26 mouse cellular contexts compared by ENCODE assay signal in genomic region chr4:105983018-105983417, GRCm38 (mm10).
DNase-seq lines count a peak whose midpoint lies in the region; ATAC-seq and TF ChIP-seq lines count a peak whose summit lies in the region.
"Had no signal": no experiment of that assay in that cellular context is flagged by ENCODE, and none has a peak within 500 bp of the region (broad histone marks: within the 10 kb centered on the region; RNA-seq: fewer than 3 reads in every experiment).

No protein-coding gene starts in this region.

- no peak overlapping the region for H3K9ac ChIP-seq in midbrain, embryonic 11.5 days (ENCODE audit: low read length)
- H3K9ac ChIP-seq in midbrain, embryonic 14.5 days (replicated peaks; ENCODE audit: low read length) = no peak overlapping the region
- H3K9ac ChIP-seq: forebrain, postnatal 0 days; heart, embryonic 13.5 days; hindbrain, embryonic 12.5 days; intestine, embryonic 15.5 days; liver, embryonic 12.5 days; liver, postnatal 0 days had no signal

- no peak for TF ChIP-seq CTCF in gastrocnemius, adult 2 months (IDR thresholded peaks at IDR 0.05)
- no peak for TF ChIP-seq CTCF in thymus, adult 2 months (IDR thresholded peaks at IDR 0.05; ENCODE audit: borderline replicate concordance, control insufficient read depth, extremely low read depth, insufficient read depth, low read length, poor library complexity)

- H3K27me3 ChIP-seq in midbrain, embryonic 11.5 days (ENCODE audit: control insufficient read depth, insufficient read depth, low read length) = no peaks in the 10 kb centered on the region
- no peaks in the 10 kb centered on the region for H3K27me3 ChIP-seq in midbrain, embryonic 14.5 days (ENCODE audit: control insufficient read depth, insufficient read depth, low read length)
- H3K27me3 ChIP-seq in thymus, adult 2 months (ENCODE audit: control insufficient read depth, insufficient read depth, low read length) = no peaks in the 10 kb centered on the region
- H3K27me3 ChIP-seq: heart, embryonic 13.5 days; hindbrain, embryonic 12.5 days; intestine, embryonic 15.5 days; liver, embryonic 12.5 days had no signal

- peak overlapping the region; percentile 58 for H3K27ac ChIP-seq in gastrocnemius, adult 2 months
- H3K27ac ChIP-seq in midbrain, embryonic 11.5 days (ENCODE audit: low read depth, low read length) = no peak overlapping the region
- H3K27ac ChIP-seq in midbrain, embryonic 14.5 days (replicated peaks; ENCODE audit: low read depth, low read length) = no peak overlapping the region
- H3K27ac ChIP-seq in thymus, adult 2 months (ENCODE audit: control insufficient read depth, insufficient read depth, low read length) = no peak overlapping the region
- H3K27ac ChIP-seq: heart, embryonic 13.5 days; hindbrain, embryonic 12.5 days; hindbrain, postnatal 0 days; intestine, embryonic 15.5 days; layer of hippocampus, adult 2 months; liver, embryonic 12.5 days had no signal

- intact Hi-C loops in gastrocnemius, adult 2 months (cut with DNase I) = no loop called here
- intact Hi-C loops in gastrocnemius, postnatal 36 days (cut with DNase I) = no loop called here

- 89% methylated on average over 1 of the region's 1 CpGs for WGBS in midbrain, embryonic 11.5 days
- whole genome bisulfite sequencing in midbrain, embryonic 14.5 days = 92% methylated on average over 1 of the region's 1 CpGs
- WGBS in thymus, adult 2 months = 94% methylated on average over 1 of the region's 1 CpGs

- H3K4me2 ChIP-seq in midbrain, embryonic 11.5 days = no peak overlapping the region
- H3K4me2 ChIP-seq in midbrain, embryonic 14.5 days (ENCODE audit: low read length) = no peak overlapping the region
- H3K4me2 ChIP-seq: heart, embryonic 13.5 days; hindbrain, embryonic 12.5 days; intestine, embryonic 15.5 days; liver, embryonic 12.5 days had no signal

- no peaks in the 10 kb centered on the region for H3K36me3 ChIP-seq in midbrain, embryonic 11.5 days (ENCODE audit: control insufficient read depth, insufficient read depth, low read length)
- no peaks in the 10 kb centered on the region for H3K36me3 ChIP-seq in midbrain, embryonic 14.5 days (ENCODE audit: control insufficient read depth, insufficient read depth, low read length)
- H3K36me3 ChIP-seq in thymus, adult 2 months (ENCODE audit: control insufficient read depth, insufficient read depth, low read length) = no peaks in the 10 kb centered on the region
- H3K36me3 ChIP-seq: G1E; heart, embryonic 13.5 days; hindbrain, embryonic 12.5 days; intestine, embryonic 15.5 days; liver, embryonic 12.5 days had no signal

- no peaks in the 10 kb centered on the region for H3K4me1 ChIP-seq in midbrain, embryonic 11.5 days (ENCODE audit: control insufficient read depth, insufficient read depth, low read length)
- no peaks in the 10 kb centered on the region for H3K4me1 ChIP-seq in midbrain, embryonic 14.5 days (ENCODE audit: control insufficient read depth, insufficient read depth, low read length)
- no peaks in the 10 kb centered on the region for H3K4me1 ChIP-seq in thymus, adult 2 months (replicated peaks; ENCODE audit: control insufficient read depth, insufficient read depth, low read length)
- H3K4me1 ChIP-seq: heart, embryonic 13.5 days; hindbrain, embryonic 12.5 days; intestine, embryonic 15.5 days; liver, embryonic 12.5 days had no signal

- H3K9me3 ChIP-seq in midbrain, embryonic 11.5 days (ENCODE audit: control insufficient read depth, low read length) = no peaks in the 10 kb centered on the region
- H3K9me3 ChIP-seq in midbrain, embryonic 14.5 days (ENCODE audit: control insufficient read depth, low read length) = no peaks in the 10 kb centered on the region
- H3K9me3 ChIP-seq: heart, embryonic 13.5 days; hindbrain, embryonic 12.5 days; intestine, embryonic 15.5 days; liver, embryonic 12.5 days had no signal

- no peak for ATAC-seq in midbrain, embryonic 11.5 days (ENCODE audit: low FRiP score)
- no peak for ATAC-seq in midbrain, embryonic 14.5 days (ENCODE audit: low FRiP score, low TSS enrichment)
- ATAC-seq: forebrain, postnatal 0 days; hindbrain, postnatal 0 days; intestine, embryonic 15.5 days; liver, embryonic 12.5 days; liver, postnatal 0 days; midbrain, embryonic 16.5 days had no signal

- no peak for TF ChIP-seq POLR2A in thymus, adult 2 months (IDR thresholded peaks at IDR 0.05; ENCODE audit: control insufficient read depth, extremely low read depth, insufficient read depth, low read length, poor library complexity)

- DNase-seq in gastrocnemius, adult 2 months = no peak
- DNase-seq in gastrocnemius, postnatal 36 days = no peak
- peak; percentile 20 to 63 for DNase-seq in heart, adult 9 months (ENCODE audit: low spot score in 2 of 2)
- no peak for DNase-seq in heart, postnatal 4 days
- peak; percentile 41 for DNase-seq in midbrain, embryonic 11.5 days (ENCODE audit: low spot score, missing footprints)
- no peak for DNase-seq in midbrain, embryonic 14.5 days
- no peak for DNase-seq in thymus, adult 2 months
- DNase-seq: adrenal gland, adult 8-10 months; cerebellum, adult 2 months; cerebellum, postnatal 14 days; forebrain, postnatal 0 days; heart, postnatal 10 days; kidney, adult 2 months; kidney, postnatal 36 days; liver, postnatal 0 days; right cerebral cortex, postnatal 25 days; spleen, adult 18-20 months had no signal

- no peak overlapping the region for H3K4me3 ChIP-seq in gastrocnemius, adult 2 months
- H3K4me3 ChIP-seq in midbrain, embryonic 11.5 days (ENCODE audit: low read depth, low read length) = no peak overlapping the region
- H3K4me3 ChIP-seq in midbrain, embryonic 14.5 days (replicated peaks; ENCODE audit: low read depth, low read length) = no peak overlapping the region
- no peak overlapping the region for H3K4me3 ChIP-seq in thymus, adult 2 months (ENCODE audit: control insufficient read depth, insufficient read depth, low read length)
- H3K4me3 ChIP-seq: erythroblast, embryonic 14.5 days; heart, embryonic 13.5 days; hindbrain, embryonic 12.5 days; intestine, embryonic 15.5 days; layer of hippocampus, adult 2 months; liver, embryonic 12.5 days had no signal

Comparison
In these comparisons a context has a peak if more than half of its experiments do, and no peak if none do; other contexts are left out.
1. DNase-seq: peak in heart, adult 9 months (2 of 2) and midbrain, embryonic 11.5 days (single experiment); none in gastrocnemius, adult 2 months (single experiment), gastrocnemius, postnatal 36 days (0 of 2), heart, postnatal 4 days (single experiment), midbrain, embryonic 14.5 days (single experiment) and thymus, adult 2 months (single experiment).